Mouse (Mus musculus): ENCODE measurements at regions not wholly inside any gene's neighbourhood (a gene's known extent, or its start where the extent isn't known, plus 50 kb on each side); places are given as distances from the start of the nearest gene placed in this dataset.
A peak's percentile ranks its signal among the peaks of the same experiment; 100 is the strongest.
"Not testable (repeated sequence)": the region's sequence is repeated elsewhere in the genome, so short reads cannot be mapped to it uniquely, and the experiment has no call there.

- DNase-seq (ENCODE audit: low spot score) (no peak), ATAC-seq (no peak)
- no peaks in the 10 kb centered on the region for H3K36me3 ChIP-seq (ENCODE audit: insufficient read depth, low read length)
- no peak overlapping the region for H3K4me3 ChIP-seq (ENCODE audit: low read length)
- no peak overlapping the region for H3K9ac ChIP-seq (replicated peaks; ENCODE audit: low read length)
- WGBS, result 53% methylated on average over 1 of the region's 1 CpGs
- no peak overlapping the region for H3K4me2 ChIP-seq (ENCODE audit: low read depth, low read length)
- no peaks in the 10 kb centered on the region for H3K9me3 ChIP-seq (ENCODE audit: low read length)
- H3K4me1 ChIP-seq (ENCODE audit: insufficient read depth, low read length), result no peaks in the 10 kb centered on the region
- no peak overlapping the region for H3K27ac ChIP-seq
- TF ChIP-seq CTCF (IDR thresholded peaks at IDR 0.05; ENCODE audit: low read depth), result no peak
- H3K27me3 ChIP-seq (ENCODE audit: insufficient read depth, low read length), result no peaks in the 10 kb centered on the region
These were observed 124.1 kb upstream of the Gm5150 start for GRCm38 (mm10) chr3:16130385-16130784.

DNA sequence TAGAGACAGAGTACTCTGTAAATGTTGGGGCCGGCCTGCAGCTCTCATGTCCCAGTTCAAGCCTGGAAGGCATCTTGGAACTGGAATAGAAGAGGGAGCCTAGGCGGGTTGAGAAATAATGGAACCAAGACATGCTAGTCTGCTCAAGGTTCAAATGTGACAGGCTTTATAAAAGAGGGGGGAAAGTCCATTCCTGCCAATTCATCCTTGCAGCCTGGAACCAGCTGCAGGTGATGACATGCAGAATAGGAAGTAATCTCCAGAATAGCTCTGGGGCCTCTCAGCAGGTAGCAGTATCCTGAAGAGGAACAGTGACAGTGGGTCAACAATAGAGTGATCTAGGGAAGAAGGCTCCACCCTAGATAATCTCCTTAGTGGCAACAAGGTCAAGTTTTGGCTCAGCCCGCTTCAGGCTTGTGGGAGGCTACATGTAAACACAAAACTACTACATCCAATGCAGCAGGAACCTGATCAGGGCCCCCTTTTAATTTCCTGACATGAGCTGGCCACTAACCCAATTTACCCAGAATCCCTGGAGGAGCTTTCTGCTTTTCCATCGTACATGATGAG lies 119.2 kb upstream of the Gm5150 start:
- DNase-seq (ENCODE audit: low spot score); H3K27me3 ChIP-seq (ENCODE audit: insufficient read depth, low read length); H3K9ac ChIP-seq (replicated peaks; ENCODE audit: low read length); ATAC-seq; H3K27ac ChIP-seq; H3K4me2 ChIP-seq (ENCODE audit: low read depth, low read length); H3K4me1 ChIP-seq (ENCODE audit: insufficient read depth, low read length); H3K4me3 ChIP-seq (ENCODE audit: low read length); H3K9me3 ChIP-seq (ENCODE audit: low read length); H3K36me3 ChIP-seq (ENCODE audit: insufficient read depth, low read length): not testable (repeated sequence)
- 69% methylated on average over 4 of the region's 4 CpGs for WGBS

- Histone ChIP-seq H3K9me3 (ENCODE audit: low read length) (no peaks in the 10 kb centered on the region), H3K4me1 (ENCODE audit: insufficient read depth, low read length) (no peaks in the 10 kb centered on the region), H3K4me2 (ENCODE audit: low read depth, low read length) (no peak overlapping the region), H3K36me3 (ENCODE audit: insufficient read depth, low read length) (no peaks in the 10 kb centered on the region), H3K9ac (replicated peaks; ENCODE audit: low read length) (no peak overlapping the region), H3K4me3 (ENCODE audit: low read length) (no peak overlapping the region), H3K27ac (no peak overlapping the region), H3K27me3 (ENCODE audit: insufficient read depth, low read length) (no peaks in the 10 kb centered on the region)
- 67% methylated on average over 2 of the region's 2 CpGs for WGBS
- TF ChIP-seq CTCF (IDR thresholded peaks at IDR 0.05; ENCODE audit: low read depth), result no peak
- ATAC-seq, result no peak
- no peak for DNase-seq (ENCODE audit: low spot score)
These were observed 109.7 kb upstream of the Gm5150 start for GRCm38 (mm10) chr3:16115944-16116343.

DNA sequence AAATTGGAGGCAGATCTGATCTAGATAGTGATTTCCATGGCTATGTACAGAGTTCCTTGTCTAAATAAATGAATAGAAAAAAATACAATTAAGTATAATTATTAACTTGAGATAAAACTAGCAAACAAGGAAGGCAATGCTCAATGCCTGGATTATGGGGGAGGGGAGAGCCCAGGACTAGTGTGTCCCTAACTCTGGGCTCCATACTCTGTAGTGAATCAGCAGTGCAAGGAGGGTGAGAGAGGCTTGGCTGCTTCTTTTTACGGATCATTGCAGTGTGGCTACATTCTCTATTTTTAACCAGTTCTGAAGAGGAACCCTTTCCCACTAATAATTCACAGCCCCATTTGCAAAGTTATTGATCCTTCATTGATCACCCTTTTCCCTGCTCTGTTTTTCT lies 101.3 kb upstream of the Gm5150 start:
- H3K4me2 ChIP-seq (ENCODE audit: low read depth, low read length), result no peak overlapping the region
- WGBS, result 74% methylated on average over 1 of the region's 1 CpGs
- H3K9me3 ChIP-seq (ENCODE audit: low read length), result no peaks in the 10 kb centered on the region
- H3K36me3 ChIP-seq (ENCODE audit: insufficient read depth, low read length), result no peaks in the 10 kb centered on the region
- H3K4me3 ChIP-seq (ENCODE audit: low read length), result no peak overlapping the region
- H3K27me3 ChIP-seq (ENCODE audit: insufficient read depth, low read length), result no peaks in the 10 kb centered on the region
- H3K27ac ChIP-seq, result no peak overlapping the region
- no peaks in the 10 kb centered on the region for H3K4me1 ChIP-seq (ENCODE audit: insufficient read depth, low read length)
- no peak overlapping the region for H3K9ac ChIP-seq (replicated peaks; ENCODE audit: low read length)
- no peak for ATAC-seq
- no peak for DNase-seq (ENCODE audit: low spot score)
- no peak for TF ChIP-seq CTCF (IDR thresholded peaks at IDR 0.05; ENCODE audit: low read depth)

DNA sequence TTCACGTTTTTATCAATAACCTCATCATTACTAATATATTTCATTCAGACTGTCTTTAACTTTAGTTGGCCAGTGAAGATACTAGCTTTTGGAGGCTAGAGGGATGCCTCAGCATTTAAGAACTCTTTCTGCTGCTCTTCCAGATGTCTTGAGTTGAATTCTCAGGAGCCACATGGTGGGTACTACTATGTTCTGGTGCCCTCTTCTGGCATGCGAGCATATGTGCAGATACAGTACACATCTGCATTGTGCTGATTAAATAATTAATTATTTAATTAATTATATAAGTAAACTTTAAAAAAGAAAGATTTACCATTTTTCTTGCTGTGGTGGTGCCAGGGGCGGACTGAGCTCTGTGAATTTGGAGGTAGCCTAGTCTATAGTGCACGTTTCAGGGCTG lies 98.8 kb upstream of the Gm5150 start:
- Histone ChIP-seq H3K9me3 (ENCODE audit: low read length) (no peaks in the 10 kb centered on the region), H3K4me2 (ENCODE audit: low read depth, low read length) (no peak overlapping the region), H3K36me3 (ENCODE audit: insufficient read depth, low read length) (no peaks in the 10 kb centered on the region), H3K27me3 (ENCODE audit: insufficient read depth, low read length) (no peaks in the 10 kb centered on the region), H3K4me3 (ENCODE audit: low read length) (no peak overlapping the region), H3K4me1 (ENCODE audit: insufficient read depth, low read length) (no peaks in the 10 kb centered on the region), H3K9ac (replicated peaks; ENCODE audit: low read length) (no peak overlapping the region), H3K27ac (no peak overlapping the region)
- TF ChIP-seq CTCF (IDR thresholded peaks at IDR 0.05; ENCODE audit: low read depth), result no peak
- DNase-seq (ENCODE audit: low spot score) (no peak), ATAC-seq (no peak)
- 82% methylated on average over 4 of the region's 4 CpGs for WGBS

DNA sequence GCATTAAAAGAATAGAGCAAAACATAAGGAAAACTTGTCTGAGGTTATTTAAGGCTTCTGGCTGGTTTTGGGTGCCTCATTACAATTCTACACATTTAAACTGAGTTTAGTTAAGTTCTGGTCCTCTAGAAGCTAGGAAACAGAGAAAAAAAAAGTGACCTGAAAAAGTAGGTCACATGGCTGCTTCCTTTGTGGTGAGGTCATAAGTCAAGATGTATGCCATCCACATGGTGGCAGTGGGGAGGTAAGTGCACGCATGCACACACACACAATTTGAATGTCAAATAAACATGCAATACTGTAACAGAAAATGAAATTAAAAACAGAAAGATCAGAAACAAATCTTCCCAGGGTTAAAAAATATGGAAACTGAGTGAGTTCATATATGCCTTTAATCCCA lies 96.9 kb upstream of the Gm5150 start:
- ATAC-seq, result no peak
- no peaks in the 10 kb centered on the region for H3K9me3 ChIP-seq (ENCODE audit: low read length)
- H3K4me1 ChIP-seq (ENCODE audit: insufficient read depth, low read length), result no peaks in the 10 kb centered on the region
- TF ChIP-seq CTCF (IDR thresholded peaks at IDR 0.05; ENCODE audit: low read depth), result no peak
- no peaks in the 10 kb centered on the region for H3K36me3 ChIP-seq (ENCODE audit: insufficient read depth, low read length)
- no peak overlapping the region for H3K4me3 ChIP-seq (ENCODE audit: low read length)
- no peaks in the 10 kb centered on the region for H3K27me3 ChIP-seq (ENCODE audit: insufficient read depth, low read length)
- no peak overlapping the region for H3K27ac ChIP-seq
- 77% methylated on average over 1 of the region's 1 CpGs for WGBS
- H3K9ac ChIP-seq (replicated peaks; ENCODE audit: low read length), result no peak overlapping the region
- no peak for DNase-seq (ENCODE audit: low spot score)
- H3K4me2 ChIP-seq (ENCODE audit: low read depth, low read length), result no peak overlapping the region

DNA sequence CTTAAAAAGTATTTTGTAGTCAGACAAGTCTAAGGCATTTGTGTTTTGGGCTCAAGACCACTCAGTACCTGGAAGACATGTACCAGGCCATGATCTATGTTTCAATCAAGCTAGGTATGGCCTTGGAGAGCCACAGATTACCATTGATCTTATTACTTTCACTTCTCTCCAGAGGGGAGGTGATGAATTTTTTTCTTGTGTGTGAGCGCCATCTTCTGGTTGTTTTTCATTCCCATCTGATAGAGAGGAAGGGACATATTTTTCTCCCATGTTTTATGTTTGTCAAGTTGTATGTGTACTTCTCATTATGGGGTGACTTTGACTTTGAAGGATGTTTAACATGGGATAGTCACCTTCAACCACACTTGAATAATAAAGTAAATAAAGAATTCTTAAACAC lies 80.3 kb upstream of the Gm5150 start:
- no peaks in the 10 kb centered on the region for H3K4me1 ChIP-seq (ENCODE audit: insufficient read depth, low read length)
- no peak overlapping the region for H3K27ac ChIP-seq
- peak; percentile 52 for TF ChIP-seq CTCF (IDR thresholded peaks at IDR 0.05; ENCODE audit: low read depth)
- no peak overlapping the region for H3K4me2 ChIP-seq (ENCODE audit: low read depth, low read length)
- no peaks in the 10 kb centered on the region for H3K9me3 ChIP-seq (ENCODE audit: low read length)
- no peaks in the 10 kb centered on the region for H3K36me3 ChIP-seq (ENCODE audit: insufficient read depth, low read length)
- H3K9ac ChIP-seq (replicated peaks; ENCODE audit: low read length), result no peak overlapping the region
- ATAC-seq (no peak), DNase-seq (ENCODE audit: low spot score) (peak; percentile 45)
- H3K4me3 ChIP-seq (ENCODE audit: low read length), result no peak overlapping the region
- WGBS, result 15% methylated on average over 1 of the region's 1 CpGs
- no peaks in the 10 kb centered on the region for H3K27me3 ChIP-seq (ENCODE audit: insufficient read depth, low read length)

Measured in hindbrain, postnatal 0 days (tissue).